Mouse (Mus musculus) stomach, postnatal 0 days (tissue): Measurements from ENCODE around the gene Tgfb1. TPM values are rescaled to one million over a fixed set of nuclear protein-coding genes. Genes with fewer than 3 reads are reported as not detected.

Source experiments
- ATAC-seq: fragments of 200-750 bp; cut with Nextera tagmentation; 2 replicates; pipeline ENCODE4 v1.8.0; 2017; ENCODE audit not compliant: low FRiP score, low TSS enrichment
- DNase-seq: peaks from one replicate; pipeline ENCODE4 v3.0.0-alpha.2; 2016; ENCODE audit warnings: low spot score
- H3K27ac ChIP-seq: fragments of 300-500 bp; sonication (generic); replicated peaks from 2 replicates; pipeline ENCODE4 v1.5.1; 2014; ENCODE audit warnings: mild to moderate bottlenecking, control low read depth
- H3K27me3 ChIP-seq: fragments of 300-500 bp; sonication (generic); 2 replicates; pipeline ENCODE4 v1.6.1; 2014; ENCODE audit warnings: low read length; ENCODE audit not compliant: control insufficient read depth, insufficient read depth
- H3K36me3 ChIP-seq: fragments of 300-500 bp; sonication (generic); 2 replicates; pipeline ENCODE4 v1.6.1; 2014; ENCODE audit warnings: low read length, mixed read lengths; ENCODE audit not compliant: control insufficient read depth, insufficient read depth
- H3K4me1 ChIP-seq: fragments of 300-500 bp; sonication (generic); replicated peaks from 2 replicates; pipeline ENCODE4 v1.6.1; 2014; ENCODE audit warnings: antibody characterized with exemption; ENCODE audit not compliant: control insufficient read depth, insufficient read depth
- H3K4me2 ChIP-seq: fragments of 300-500 bp; sonication (generic); replicated peaks from 2 replicates; pipeline ENCODE4 v1.6.1; 2014; ENCODE audit warnings: low read depth, mild to moderate bottlenecking, control low read depth, moderate library complexity
- H3K4me3 ChIP-seq: fragments of 300-500 bp; sonication (generic); 2 replicates; pipeline ENCODE4 v1.5.1; 2014; ENCODE audit warnings: low read depth, low read length, control low read depth
- H3K9ac ChIP-seq: fragments of 300-500 bp; sonication (generic); 2 replicates; pipeline ENCODE4 v1.6.1; 2014; ENCODE audit warnings: mild to moderate bottlenecking, low read length, control low read depth, mixed read lengths
- H3K9me3 ChIP-seq: fragments of 300-500 bp; sonication (generic); 2 replicates; pipeline ENCODE4 v1.6.1; 2016; ENCODE audit warnings: low read length; ENCODE audit not compliant: control insufficient read depth
- CTCF ChIP-seq: IDR thresholded peaks from 2 replicates; pipeline ENCODE4 v1.5.1; 2016; ENCODE audit warnings: antibody characterized with exemption, low read depth, mild to moderate bottlenecking, moderate library complexity
- EP300 ChIP-seq: optimal IDR thresholded peaks from 2 replicates; pipeline ENCODE3; 2016; ENCODE audit warnings: antibody characterized with exemption
- WGBS: fragments of 180-500 bp; shearing (Covaris S2); extraction: QIAGEN DNeasy Blood & Tissue Kit; methylation state at CpG from one replicate; pipeline ENCODE4 v1.1.7; 2014; 5-methylcytosine and 5-hydroxymethylcytosine counted together
- polyA plus RNA-seq: library from polyadenylated mRNA; unstranded; fragments of >200 nt; fragmentation: Nextera tagmentation; extraction: Ambion mirVana; gene quantifications from 2 replicates; pipeline ENCODE4 v1.2.1, GENCODE M21; 2015

Gene Tgfb1
- polyA plus RNA-seq, 1 experiment from 2014 or later = 1.6 TPM

DNA sequence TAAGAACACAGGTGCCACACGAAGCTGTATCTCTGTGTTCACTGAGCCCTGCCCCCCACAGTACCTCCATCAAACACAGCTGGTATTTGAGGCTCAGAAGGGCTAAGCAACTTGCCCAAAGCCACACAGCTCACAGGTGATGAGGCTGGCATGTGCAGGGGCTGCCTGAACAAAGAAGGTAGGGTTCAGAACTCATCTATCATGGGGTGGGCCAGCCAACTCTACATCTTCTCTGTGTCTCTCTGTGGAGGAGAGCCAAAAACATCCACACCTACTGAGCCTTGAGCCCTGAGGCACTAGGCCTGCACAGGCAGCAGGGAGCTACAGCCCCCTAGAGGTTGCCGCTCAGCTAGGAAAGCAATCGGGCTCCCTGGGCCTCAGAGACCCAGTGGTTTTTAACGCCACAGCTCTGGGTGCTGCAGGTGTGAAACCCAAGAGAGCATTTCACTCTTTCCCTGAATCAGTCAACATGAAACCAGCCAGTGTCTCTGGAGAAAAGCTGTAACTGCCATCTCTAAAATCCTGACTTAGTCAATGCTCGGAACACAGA lies 39.2 kb upstream of the Tgfb1 start:
- DNase-seq (no peak), ATAC-seq (no peak)
- Histone ChIP-seq H3K9ac (no peak overlapping the region), H3K27me3 (no peaks in the 10 kb centered on the region), H3K9me3 (no peaks in the 10 kb centered on the region), H3K27ac (no peak overlapping the region), H3K4me1 (no peaks in the 10 kb centered on the region), H3K4me3 (no peak overlapping the region), H3K36me3 (no peaks in the 10 kb centered on the region), H3K4me2 (no peak overlapping the region)
- WGBS = 49% methylated on average over 5 of the region's 5 CpGs
- TF ChIP-seq EP300 (no peak), CTCF (peak; percentile 53)

DNA sequence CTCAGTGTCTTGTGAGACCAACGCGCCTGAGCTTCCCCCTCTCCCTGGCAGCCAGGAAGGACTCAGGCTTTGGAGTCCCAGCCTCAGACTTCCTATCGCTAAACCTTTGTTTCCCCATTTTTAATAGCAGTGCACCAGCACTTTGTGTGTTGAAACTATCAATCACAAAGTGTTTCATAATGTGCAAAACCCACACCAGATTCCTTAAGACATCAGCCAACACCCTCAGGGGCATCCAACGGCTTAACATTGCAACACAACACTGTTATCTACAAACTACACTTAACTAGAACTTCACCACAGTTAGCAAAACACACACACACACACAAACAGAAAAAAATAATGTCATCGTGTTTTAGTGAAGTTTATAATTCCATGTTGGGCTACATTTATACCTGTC lies 37.0 kb upstream of the Tgfb1 start:
- H3K36me3 ChIP-seq = no peaks in the 10 kb centered on the region
- no peak overlapping the region for H3K27ac ChIP-seq
- no peak overlapping the region; the same call in 1 of the 2 replicates for H3K9ac ChIP-seq
- DNase-seq (no peak), ATAC-seq (no peak)
- no peaks in the 10 kb centered on the region for H3K4me1 ChIP-seq
- no peaks in the 10 kb centered on the region for H3K9me3 ChIP-seq
- WGBS = 64% methylated on average over 5 of the region's 5 CpGs
- no peak overlapping the region for H3K4me3 ChIP-seq
- no peak for TF ChIP-seq EP300
- TF ChIP-seq CTCF = no peak
- H3K4me2 ChIP-seq = no peak overlapping the region
- no peaks in the 10 kb centered on the region for H3K27me3 ChIP-seq

DNA sequence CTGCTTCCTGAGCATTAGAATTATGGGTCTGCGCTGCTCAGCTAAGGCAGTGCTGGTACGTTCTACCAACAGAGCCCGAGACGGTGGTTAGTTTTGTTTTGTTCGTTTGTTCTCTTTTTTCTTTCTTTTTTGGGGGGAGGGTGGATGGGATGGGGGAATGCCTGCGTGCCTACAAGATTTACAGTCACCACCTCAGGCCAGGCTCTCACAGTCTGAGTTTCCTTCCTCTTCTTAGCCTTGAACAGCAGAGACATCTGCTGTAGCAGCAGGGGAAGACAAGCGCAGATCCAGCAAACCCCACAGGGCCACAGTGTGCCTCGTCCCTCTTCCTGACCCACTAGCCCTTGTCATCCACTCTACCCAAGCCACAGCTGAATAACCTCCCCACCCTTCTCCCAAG lies 35.5 kb upstream of the Tgfb1 start:
- DNase-seq (no peak), ATAC-seq (no peak)
- no peak overlapping the region for H3K4me2 ChIP-seq
- H3K9me3 ChIP-seq = no peaks in the 10 kb centered on the region
- H3K36me3 ChIP-seq = no peaks in the 10 kb centered on the region
- H3K27me3 ChIP-seq = no peaks in the 10 kb centered on the region
- no peak overlapping the region for H3K4me3 ChIP-seq
- no peak overlapping the region for H3K27ac ChIP-seq
- TF ChIP-seq EP300 = no peak
- H3K9ac ChIP-seq = no peak overlapping the region
- no peaks in the 10 kb centered on the region for H3K4me1 ChIP-seq
- WGBS = 88% methylated on average over 8 of the region's 8 CpGs

DNA sequence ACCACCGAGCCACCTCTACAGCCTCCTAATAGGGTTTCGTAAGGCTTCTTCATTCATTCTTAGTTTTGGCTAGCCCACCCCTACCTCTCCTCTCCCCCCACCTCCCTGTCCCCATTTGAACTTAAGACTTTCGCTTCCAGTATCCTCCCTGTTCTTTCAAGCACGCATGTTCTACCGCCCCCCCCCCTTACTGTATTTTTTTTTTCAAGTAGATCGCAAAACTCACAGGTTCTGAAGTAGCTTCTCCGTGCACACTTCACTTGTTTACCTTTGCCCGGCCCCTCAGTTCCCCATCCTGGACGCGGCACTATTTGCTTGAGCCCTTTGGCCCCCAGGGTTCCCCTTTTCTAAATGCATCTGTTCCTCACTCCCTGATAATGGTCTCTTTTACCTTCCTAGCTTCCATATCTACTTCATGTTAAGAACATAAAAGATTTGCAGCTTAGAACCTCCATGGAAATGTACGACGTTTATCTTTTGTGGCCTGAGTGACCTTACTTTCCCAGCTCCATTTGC lies 34.5 kb upstream of the Tgfb1 start:
- no peaks in the 10 kb centered on the region for H3K36me3 ChIP-seq
- no peak overlapping the region for H3K9ac ChIP-seq
- 72% methylated on average over 12 of the region's 12 CpGs for WGBS
- no peaks in the 10 kb centered on the region for H3K4me1 ChIP-seq
- no peaks in the 10 kb centered on the region for H3K9me3 ChIP-seq
- ATAC-seq (no peak), DNase-seq (no peak)
- no peak overlapping the region for H3K4me2 ChIP-seq
- TF ChIP-seq CTCF = no peak
- no peaks in the 10 kb centered on the region for H3K27me3 ChIP-seq
- no peak overlapping the region for H3K27ac ChIP-seq
- no peak overlapping the region for H3K4me3 ChIP-seq

DNA sequence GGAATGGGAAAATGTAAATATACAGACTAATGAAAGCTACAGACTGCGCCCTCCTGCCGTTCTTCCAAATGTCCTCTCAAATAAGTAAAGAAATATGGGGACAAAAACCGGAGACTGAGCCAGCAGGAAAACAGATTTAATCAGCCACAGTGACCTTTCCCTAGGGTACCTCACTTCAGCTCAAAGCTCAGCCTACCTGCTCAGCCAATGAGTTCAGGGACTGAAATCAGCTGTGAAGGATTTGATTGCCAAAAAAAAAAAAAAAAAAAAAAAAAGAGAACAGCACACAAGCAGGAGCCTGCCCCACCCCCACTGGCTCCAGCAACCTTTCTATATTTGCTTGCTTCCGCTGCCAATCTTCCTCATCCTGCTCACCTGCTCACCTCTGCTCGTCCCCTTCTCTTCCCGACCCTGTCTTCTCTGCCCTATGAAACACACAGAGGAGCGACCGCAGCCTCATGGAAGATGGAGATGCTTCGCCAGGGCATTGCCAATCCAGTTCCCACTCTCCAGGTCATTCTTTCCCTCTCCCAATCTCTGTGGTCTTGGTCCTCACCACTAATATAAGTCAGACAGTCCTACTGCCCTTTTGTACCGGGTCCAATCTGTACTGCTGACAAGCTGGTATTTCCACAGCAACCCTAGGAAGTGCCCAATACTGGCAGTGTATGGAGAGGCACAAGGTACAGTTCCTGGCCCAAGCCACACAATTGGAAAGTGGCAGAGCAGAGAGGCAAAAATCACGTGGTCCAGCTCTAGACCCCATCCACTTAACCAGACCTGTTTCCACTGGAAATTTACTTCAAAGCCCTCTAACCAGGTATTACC lies 31.0 kb upstream of the Tgfb1 start:
- no peak overlapping the region for H3K4me3 ChIP-seq
- H3K9me3 ChIP-seq = no peaks in the 10 kb centered on the region
- 60% methylated on average over 11 of the region's 11 CpGs for WGBS

DNA sequence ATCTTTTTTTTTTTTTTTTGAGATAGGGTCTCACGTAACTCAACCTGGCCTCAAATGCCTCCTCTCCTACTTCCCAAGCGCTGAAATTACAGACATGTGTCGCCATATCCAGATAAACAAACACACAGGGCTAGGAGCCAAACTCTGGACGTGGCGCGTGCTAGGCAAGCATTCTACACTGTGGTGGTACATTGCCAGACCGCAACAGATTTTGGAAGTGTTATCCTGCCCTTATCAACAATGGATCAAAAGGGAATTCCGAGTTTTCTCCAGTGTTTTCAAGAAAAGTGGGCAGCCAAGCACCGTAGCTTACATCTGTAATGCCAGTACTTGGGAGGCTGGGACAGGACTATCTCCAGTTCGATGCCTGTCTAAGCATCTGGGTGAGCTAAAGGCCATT lies 29.0 kb upstream of the Tgfb1 start:
- Histone ChIP-seq H3K9ac (peak overlapping the region; percentile 56), H3K4me1 (0 out of 2 replicates have a peak, but pooled peaks cover 2% of the 10 kb centered on the region), H3K27ac (peak overlapping the region; percentile 45; the same call in 1 of the 2 replicates), H3K36me3 (no peaks in the 10 kb centered on the region), H3K4me3 (peak overlapping the region; percentile 47), H3K27me3 (no peaks in the 10 kb centered on the region), H3K9me3 (no peaks in the 10 kb centered on the region), H3K4me2 (peak overlapping the region; percentile 64)
- DNase-seq (no peak), ATAC-seq (no peak)
- 24% methylated on average over 10 of the region's 10 CpGs for WGBS
- TF ChIP-seq EP300 = no peak
- TF ChIP-seq CTCF = no peak

More for the DNA sequence above, 31.0 kb upstream of the Tgfb1 start:
- H3K36me3 ChIP-seq = no peaks in the 10 kb centered on the region
- no peak overlapping the region for H3K4me2 ChIP-seq
- H3K27ac ChIP-seq = no peak overlapping the region
- H3K9ac ChIP-seq = no peak overlapping the region
- no peak for ATAC-seq
- H3K27me3 ChIP-seq = no peaks in the 10 kb centered on the region
- H3K4me1 ChIP-seq = 0 out of 2 replicates have a peak, but pooled peaks cover 2% of the 10 kb centered on the region
- peak; percentile 54 for DNase-seq
- TF ChIP-seq CTCF (no peak), EP300 (no peak)
